ENCODE assay signal across 11 mouse cellular contexts in the genomic region with DNA sequence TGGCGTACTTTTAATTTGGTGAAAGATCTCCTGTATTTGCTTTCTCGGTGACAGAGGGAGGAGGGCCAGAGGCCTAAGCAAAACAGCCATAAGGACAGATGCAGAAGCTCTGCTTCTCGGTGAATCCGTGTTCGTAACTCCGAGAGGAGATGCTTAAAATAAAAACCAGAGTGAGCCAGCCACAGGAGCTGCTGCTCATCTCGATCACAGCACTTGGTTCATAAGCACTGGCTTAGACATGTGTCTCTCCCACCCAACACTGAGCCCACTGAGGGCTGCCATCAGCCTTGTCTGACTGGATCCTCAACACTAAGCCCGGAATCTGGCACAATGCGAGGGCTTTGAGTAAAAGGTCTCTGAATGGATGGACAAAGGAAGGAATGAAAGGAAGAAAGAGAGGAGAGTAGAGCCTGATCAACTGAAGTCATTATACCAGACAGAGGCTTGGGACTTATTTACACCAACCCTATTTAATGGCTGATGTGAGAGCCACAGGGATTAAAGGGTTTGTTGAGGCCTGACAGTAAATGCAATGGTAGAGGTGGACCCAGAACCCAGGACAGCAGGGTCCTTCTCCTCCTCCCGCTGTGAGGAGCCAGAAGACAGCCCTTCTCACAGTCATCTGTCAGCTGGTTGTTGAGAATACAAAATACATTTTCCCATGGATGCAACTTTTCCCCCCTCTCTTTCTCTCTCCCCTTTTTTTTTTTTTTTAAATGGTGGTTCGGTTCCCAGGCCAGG.
DNase-seq lines count a peak whose midpoint lies in the region; ATAC-seq and TF ChIP-seq lines count a peak whose summit lies in the region.
"Had no signal": no experiment of that assay in that cellular context is flagged by ENCODE, and none has a peak within 500 bp of the region (broad histone marks: within the 10 kb centered on the region; RNA-seq: fewer than 3 reads in every experiment).

No protein-coding gene starts in this region.

- peaks cover 10% of the 10 kb centered on the region for H3K4me1 ChIP-seq in kidney, embryonic 16.5 days (ENCODE audit: insufficient read depth, low read length)
- peaks cover 25% of the 10 kb centered on the region for H3K4me1 ChIP-seq in forebrain, embryonic 13.5 days
- peaks cover 22% of the 10 kb centered on the region for H3K4me1 ChIP-seq in limb, embryonic 14.5 days (ENCODE audit: control insufficient read depth, insufficient read depth, low read length)

- no peak overlapping the region for H3K4me2 ChIP-seq in kidney, embryonic 16.5 days (replicated peaks; ENCODE audit: low read depth, low read length)
- H3K4me2 ChIP-seq in forebrain, embryonic 13.5 days: peak overlapping the region; percentile 15
- H3K4me2 ChIP-seq in limb, embryonic 14.5 days (replicated peaks; ENCODE audit: low read depth, low read length, severe bottlenecking): no peak overlapping the region

- DNase-seq in kidney, adult 11 months: no peak
- peak; percentile 20 for DNase-seq in embryo, embryonic 11 days
- no peak for DNase-seq in limb, embryonic 14.5 days (ENCODE audit: low spot score)
- DNase-seq in thymus, postnatal 10 days (ENCODE audit: low spot score in 2 of 2): no peak
- no peak for DNase-seq in ovary, postnatal 14 days (ENCODE audit: low spot score)
- DNase-seq in testis, postnatal 14 days (ENCODE audit: low spot score): no peak
- DNase-seq: cerebellum, adult 2 months had no signal

- TF ChIP-seq POLR2A in limb, embryonic 14.5 days (IDR thresholded peaks at IDR 0.05; ENCODE audit: borderline replicate concordance, extremely low read depth, insufficient read depth, insufficient read length): no peak

- no peaks in the 10 kb centered on the region for H3K36me3 ChIP-seq in kidney, embryonic 16.5 days (ENCODE audit: insufficient read depth, low read length)
- no peaks in the 10 kb centered on the region for H3K36me3 ChIP-seq in forebrain, embryonic 13.5 days (ENCODE audit: poor library complexity, severe bottlenecking)
- no peaks in the 10 kb centered on the region for H3K36me3 ChIP-seq in limb, embryonic 14.5 days (ENCODE audit: control insufficient read depth, insufficient read depth, low read length)

- no peaks in the 10 kb centered on the region for H3K9me3 ChIP-seq in kidney, embryonic 16.5 days (ENCODE audit: low read length)
- H3K9me3 ChIP-seq in forebrain, embryonic 13.5 days (replicated peaks): no peaks in the 10 kb centered on the region
- no peaks in the 10 kb centered on the region for H3K9me3 ChIP-seq in limb, embryonic 14.5 days (ENCODE audit: control insufficient read depth, low read length)

- ATAC-seq in kidney, embryonic 16.5 days (ENCODE audit: low FRiP score, low TSS enrichment): 0 out of 2 replicates have a peak, but pooled peaks have one; percentile 16
- peak; percentile 54 for ATAC-seq in forebrain, embryonic 13.5 days
- no peak for ATAC-seq in limb, embryonic 14.5 days (ENCODE audit: low FRiP score, low read depth)
- ATAC-seq: CD4-positive, CD25-positive, alpha-beta regulatory T cell, adult 4 months; lung, postnatal 0 days had no signal

- 73% methylated on average over 11 of the region's 11 CpGs for WGBS in kidney, embryonic 16.5 days
- 13% methylated on average over 11 of the region's 11 CpGs for WGBS in forebrain, embryonic 13.5 days
- 48% methylated on average over 11 of the region's 11 CpGs for WGBS in limb, embryonic 14.5 days

- H3K27ac ChIP-seq in kidney, embryonic 16.5 days (ENCODE audit: low read length): peak overlapping the region; percentile 51
- H3K27ac ChIP-seq in forebrain, embryonic 13.5 days: peak overlapping the region; percentile 86
- peak overlapping the region; percentile 77; the same call in 1 of the 2 replicates for H3K27ac ChIP-seq in limb, embryonic 14.5 days (replicated peaks; ENCODE audit: low read depth, low read length)

- 0 out of 2 replicates have a peak overlapping the region, but pooled peaks have one; percentile 42 for H3K9ac ChIP-seq in kidney, embryonic 16.5 days (replicated peaks; ENCODE audit: low read length)
- 0 out of 2 replicates have a peak overlapping the region, but pooled peaks have one; percentile 12 for H3K9ac ChIP-seq in forebrain, embryonic 13.5 days
- no peak overlapping the region for H3K9ac ChIP-seq in limb, embryonic 14.5 days (ENCODE audit: low read depth, low read length, severe bottlenecking)

- H3K27me3 ChIP-seq in kidney, embryonic 16.5 days (ENCODE audit: insufficient read depth, low read length): no peaks in the 10 kb centered on the region
- no peaks in the 10 kb centered on the region for H3K27me3 ChIP-seq in forebrain, embryonic 13.5 days
- H3K27me3 ChIP-seq in limb, embryonic 14.5 days (ENCODE audit: control insufficient read depth, insufficient read depth, low read length): no peaks in the 10 kb centered on the region

- H3K4me3 ChIP-seq in kidney, embryonic 16.5 days (ENCODE audit: low read length): no peak overlapping the region
- H3K4me3 ChIP-seq in forebrain, embryonic 13.5 days: no peak overlapping the region
- H3K4me3 ChIP-seq in limb, embryonic 14.5 days (replicated peaks; ENCODE audit: low read length): no peak overlapping the region
